ENCODE assay signal across 8 mouse cellular contexts in the genomic region with DNA sequence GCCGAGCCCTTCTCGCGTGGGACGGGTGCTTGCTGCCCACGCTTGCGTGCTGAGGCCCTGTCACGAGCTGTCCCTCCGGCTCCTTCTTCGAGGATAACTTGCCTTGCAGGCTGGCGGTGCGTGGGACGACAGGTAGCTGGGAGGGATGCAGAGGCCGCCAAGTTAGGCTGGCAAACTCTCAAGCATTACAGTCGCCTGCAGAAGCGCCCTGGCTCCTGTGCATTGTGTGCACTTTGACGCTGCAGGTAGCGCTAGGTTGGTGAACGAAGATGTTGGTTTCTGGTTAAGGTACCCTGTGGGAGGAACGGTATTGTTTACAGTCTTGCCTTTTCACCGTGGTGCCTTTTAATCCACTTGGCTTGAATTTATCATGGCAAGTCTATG. TPM values are rescaled to one million over a fixed set of nuclear protein-coding genes. Genes with fewer than 3 reads are reported as not detected.
DNase-seq lines count a peak whose midpoint lies in the region; ATAC-seq and TF ChIP-seq lines count a peak whose summit lies in the region.

No protein-coding gene starts in this region.

- TF ChIP-seq EP300 in heart, postnatal 0 days (IDR thresholded peaks at IDR 0.05; ENCODE audit: low read depth), result no peak

- DNase-seq in lung, postnatal 36 days, result no peak
- no peak for DNase-seq in heart, postnatal 0 days (ENCODE audit: low spot score)
- DNase-seq in left cerebral cortex, adult 11 months (ENCODE audit: low spot score), result no peak
- no peak for DNase-seq in adrenal gland, adult 8-10 months
- no peak for DNase-seq in adrenal gland, postnatal 10 days

- no peaks in the 10 kb centered on the region for H3K27me3 ChIP-seq in lung, embryonic 15.5 days
- no peaks in the 10 kb centered on the region for H3K27me3 ChIP-seq in heart, postnatal 0 days (ENCODE audit: control insufficient read depth, insufficient read depth, low read length)

- 0% methylated on average over 20 of the region's 20 CpGs for WGBS in lung, embryonic 15.5 days
- under 1% methylated on average over 20 of the region's 20 CpGs for WGBS in heart, postnatal 0 days

- H3K27ac ChIP-seq in lung, embryonic 15.5 days, result peak overlapping the region; percentile 82
- H3K27ac ChIP-seq in heart, postnatal 0 days (ENCODE audit: low read depth), result peak overlapping the region; percentile 76

- peaks cover 16% of the 10 kb centered on the region for H3K36me3 ChIP-seq in lung, embryonic 15.5 days
- H3K36me3 ChIP-seq in heart, postnatal 0 days (replicated peaks; ENCODE audit: control insufficient read depth, insufficient read depth, low read length), result peaks cover 12% of the 10 kb centered on the region

- H3K4me2 ChIP-seq in lung, embryonic 15.5 days, result peak overlapping the region; percentile 69
- H3K4me2 ChIP-seq in heart, postnatal 0 days (ENCODE audit: low read depth, low read length), result peak overlapping the region; percentile 65

- TF ChIP-seq CTCF in heart, postnatal 0 days (IDR thresholded peaks at IDR 0.05; ENCODE audit: low read depth), result no peak

- no peaks in the 10 kb centered on the region for H3K9me3 ChIP-seq in lung, embryonic 15.5 days
- no peaks in the 10 kb centered on the region for H3K9me3 ChIP-seq in heart, postnatal 0 days (replicated peaks; ENCODE audit: control insufficient read depth, low read length)

- no peak for ATAC-seq in lung, embryonic 15.5 days (ENCODE audit: borderline replicate concordance, extremely low read depth, low FRiP score, low TSS enrichment)
- peak; percentile 1; the same call in 1 of the 2 replicates for ATAC-seq in common myeloid progenitor, adult 5-6 weeks (replicated peaks; ENCODE audit: low read depth, poor library complexity, severe bottlenecking)
- no peak for ATAC-seq in heart, postnatal 0 days (ENCODE audit: insufficient read depth, low read depth)
- ATAC-seq in megakaryocyte-erythroid progenitor cell, adult 5-6 weeks (replicated peaks; ENCODE audit: low FRiP score, low TSS enrichment, poor library complexity, severe bottlenecking), result peak; percentile 31

- peak overlapping the region; percentile 74 for H3K9ac ChIP-seq in lung, embryonic 15.5 days
- H3K9ac ChIP-seq in heart, postnatal 0 days (replicated peaks; ENCODE audit: low read depth, low read length), result peak overlapping the region; percentile 82

- H3K4me1 ChIP-seq in lung, embryonic 15.5 days, result peaks cover 17% of the 10 kb centered on the region
- peaks cover 9% of the 10 kb centered on the region for H3K4me1 ChIP-seq in heart, postnatal 0 days (ENCODE audit: control insufficient read depth, insufficient read depth)

- peak overlapping the region; percentile 73 for H3K4me3 ChIP-seq in lung, embryonic 15.5 days
- H3K4me3 ChIP-seq in heart, postnatal 0 days (ENCODE audit: low read depth, low read length), result peak overlapping the region; percentile 88

RNA-seq across cellular contexts. Expression of a gene that starts 0.5 kb away (rescaled TPM):
- 15.5 and 15.6 TPM in 2 replicates for polyA plus RNA-seq in lung, embryonic 15.5 days (2015; fragmentation: Nextera tagmentation; extraction: Ambion mirVana)
- 25.9 and 28.8 TPM in 2 replicates for total RNA-seq in common myeloid progenitor, adult 5-6 weeks (2017)
- 7.3 and 12.3 TPM in 2 replicates for total RNA-seq in heart, postnatal 0 days (2014; rRNA removed; ENCODE audit: low replicate concordance)
- polyA plus RNA-seq in heart, postnatal 0 days (2015; fragmentation: Nextera tagmentation; extraction: Ambion mirVana), result 5.0 and 5.1 TPM in 2 replicates
- 21.9 and 27.3 TPM in 2 replicates for total RNA-seq in megakaryocyte-erythroid progenitor cell, adult 5-6 weeks (2014; fragmentation: Nextera tagmentation)
- 18.0 and 25.3 TPM in 2 replicates for total RNA-seq in megakaryocyte-erythroid progenitor cell, adult 5-6 weeks (2017)
- 10 to 100 TPM; 21.8 to 27.2 (median 22.6) TPM for total RNA-seq in adrenal gland, adult 8-10 months (2022)
- 10 to 100 TPM; 20.8 to 26.2 TPM for total RNA-seq in adrenal gland, postnatal 10 days (2021)

Comparison
In these comparisons a context has a peak if more than half of its experiments do, and no peak if none do; other contexts are left out.
1. ATAC-seq: peak in common myeloid progenitor, adult 5-6 weeks (single experiment) and megakaryocyte-erythroid progenitor cell, adult 5-6 weeks (single experiment); none in lung, embryonic 15.5 days (single experiment) and heart, postnatal 0 days (single experiment).